Mouse (Mus musculus): ENCODE data around the gene Mrps17. TPM values are rescaled to one million over a fixed set of nuclear protein-coding genes. Genes with fewer than 3 reads are reported as not detected.

Mrps17 gene
- 134 and 139 TPM in 2 replicates for polyA plus RNA-seq (2015; fragmentation: Nextera tagmentation; extraction: Ambion mirVana)

DNA sequence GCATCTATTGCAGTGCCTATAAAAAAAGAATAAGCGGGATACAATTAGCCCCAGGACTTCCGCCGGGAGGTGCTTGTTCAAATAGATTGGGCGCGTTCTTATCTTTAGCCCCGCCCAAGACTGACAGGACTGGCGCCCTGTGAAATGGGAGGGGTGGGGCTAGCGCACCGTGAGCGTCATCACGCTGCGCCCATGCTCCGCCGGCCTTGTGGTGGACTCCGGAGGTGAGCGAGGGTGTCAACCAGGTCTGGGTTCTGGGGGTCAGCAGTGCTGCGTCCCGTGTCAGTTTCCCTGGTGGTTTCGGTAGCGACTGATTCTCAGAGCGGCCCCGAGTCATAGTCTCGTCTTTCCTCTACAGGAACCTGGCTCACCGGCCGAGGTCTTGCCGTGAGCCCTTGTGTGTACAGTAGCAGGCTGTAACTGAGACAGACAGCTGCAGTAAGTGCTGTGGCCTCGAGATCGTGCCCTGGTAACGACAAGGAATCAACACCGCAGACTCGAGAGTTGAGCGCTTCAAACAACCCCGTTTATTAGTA is at the start of gene Mrps17:
Gene Mrps17, plus strand, starts transcription at position 172 of the 536 bp plus-strand sequence.

DNA sequence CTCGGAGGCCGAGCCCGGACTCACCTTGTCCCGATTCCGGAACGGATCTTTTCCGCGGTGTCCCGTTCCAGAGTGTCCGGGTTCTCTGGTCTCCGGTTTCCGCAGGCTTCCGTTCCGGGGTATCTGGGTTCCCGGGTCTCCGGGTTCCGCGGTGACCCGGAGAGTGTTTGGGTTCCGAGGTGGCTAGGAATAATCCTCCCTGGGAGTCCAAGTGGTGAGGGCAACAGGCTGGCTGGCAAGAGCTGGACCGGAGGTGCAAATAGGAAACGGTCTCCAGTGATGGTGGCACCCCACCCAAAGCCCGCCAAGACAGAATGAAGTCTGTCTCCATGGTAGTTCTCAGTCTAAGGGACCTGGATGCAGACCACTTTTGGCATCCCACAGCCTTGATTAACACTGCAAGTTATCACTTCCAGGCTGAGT is 45.2 kb upstream of the Mrps17 start, which contains the start of gene Zfp11:
Gene Zfp11, minus strand, starts transcription at position 64 of the 423 bp plus-strand sequence.

DNA sequence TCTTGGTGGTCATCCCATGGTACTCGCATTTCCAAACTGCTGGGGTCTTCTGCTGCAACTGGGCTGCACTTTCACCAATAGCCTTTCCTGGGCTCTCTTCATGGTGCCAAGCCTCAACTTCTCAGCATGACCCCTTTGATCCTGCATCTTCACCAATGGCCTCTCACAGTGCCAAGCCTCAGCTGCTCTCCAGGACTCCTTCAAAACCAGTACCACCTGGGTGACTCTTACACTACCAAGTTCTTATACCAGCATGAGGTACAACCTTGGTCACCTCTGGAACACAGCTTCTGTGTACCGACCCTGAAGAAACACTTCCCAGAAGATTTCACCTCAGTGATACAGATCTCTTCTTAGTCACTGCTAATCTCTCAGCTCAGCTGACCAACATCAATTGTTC is 6.9 kb upstream of the Mrps17 start, which contains the start of gene Sept14:
Gene Sept14, minus strand, starts transcription at position 101 of the 400 bp plus-strand sequence.

DNA sequence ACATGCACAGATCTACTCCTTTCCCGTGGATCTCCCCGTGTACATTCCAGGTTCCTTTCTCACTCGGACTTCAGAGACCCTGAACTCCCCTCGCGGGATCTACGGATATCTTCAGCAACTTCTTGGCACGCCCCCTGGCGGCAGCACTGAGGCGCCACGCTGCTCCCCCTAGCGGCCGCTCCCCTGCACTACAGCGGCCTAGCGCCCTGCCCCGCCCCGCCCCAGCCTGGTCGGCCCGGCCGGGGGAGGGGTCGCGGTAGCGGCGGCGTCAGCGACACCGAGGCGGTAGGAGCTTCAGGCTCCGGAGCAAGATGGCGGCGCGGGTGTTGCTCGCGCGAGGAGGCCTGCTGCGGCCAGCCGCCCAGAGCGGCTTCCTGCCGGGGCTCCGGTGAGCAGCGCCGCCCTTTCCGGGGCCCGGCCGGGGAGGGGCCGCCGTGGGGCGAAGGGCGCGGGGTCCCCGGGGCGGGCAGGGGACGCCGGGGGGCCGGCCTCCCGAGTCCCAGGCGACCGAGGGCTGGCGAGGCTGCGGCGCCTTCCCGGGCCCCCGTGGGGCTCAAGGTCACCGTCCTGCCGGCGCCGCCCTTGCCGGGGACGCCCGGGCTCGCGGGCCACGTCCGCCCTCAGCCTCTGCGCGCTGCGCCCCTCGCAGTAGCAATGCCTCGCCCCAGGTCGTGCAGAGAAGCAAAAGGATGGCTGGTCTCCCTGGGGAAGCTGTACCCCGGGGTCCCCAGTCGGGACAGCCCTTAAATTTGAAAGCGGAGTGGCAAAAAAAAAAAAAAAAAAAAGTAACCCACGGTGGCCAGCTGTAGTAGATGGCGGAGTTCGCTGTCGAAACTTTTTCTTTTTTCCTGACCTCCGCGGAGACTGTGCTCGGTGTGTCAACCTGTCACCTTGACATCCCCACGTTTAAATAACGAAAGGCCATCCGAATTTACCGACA is 9.8 kb downstream of the Mrps17 start, which contains the start of gene Nipsnap2:
Gene Nipsnap2, plus strand, starts transcription at position 230 of the 940 bp plus-strand sequence.

Other genes starting within 250 kb of the Mrps17 start
- gene Sfswap, start 214.3 kb upstream of the Mrps17 start, polyA plus RNA-seq (2015; fragmentation: Nextera tagmentation; extraction: Ambion mirVana), result 27.0 and 30.6 TPM in 2 replicates
- 1.3 TPM in 2 replicates for gene Mmp17, start 131.3 kb upstream of the Mrps17 start, polyA plus RNA-seq (2015; fragmentation: Nextera tagmentation; extraction: Ambion mirVana)
- gene Zfp11, start 45.4 kb upstream of the Mrps17 start, polyA plus RNA-seq (2015; fragmentation: Nextera tagmentation; extraction: Ambion mirVana), result 0.93 and 1.3 TPM in 2 replicates
- not detected in 2 replicates for gene Sept14, start 7.0 kb upstream of the Mrps17 start, polyA plus RNA-seq (2015; fragmentation: Nextera tagmentation; extraction: Ambion mirVana)
- 64.8 and 73.6 TPM in 2 replicates for gene Nipsnap2, start 9.6 kb downstream of the Mrps17 start, polyA plus RNA-seq (2015; fragmentation: Nextera tagmentation; extraction: Ambion mirVana)
- gene Psph, start 72.0 kb downstream of the Mrps17 start, polyA plus RNA-seq (2015; fragmentation: Nextera tagmentation; extraction: Ambion mirVana), result 25.9 and 27.4 TPM in 2 replicates
- gene Sumf2, start 131.5 kb downstream of the Mrps17 start, polyA plus RNA-seq (2015; fragmentation: Nextera tagmentation; extraction: Ambion mirVana), result 18.0 and 19.4 TPM in 2 replicates
- 659 and 664 TPM in 2 replicates for gene Chchd2, start 172.0 kb downstream of the Mrps17 start, polyA plus RNA-seq (2015; fragmentation: Nextera tagmentation; extraction: Ambion mirVana)
- 1.3 and 2.1 TPM in 2 replicates for gene Zbed5, start 180.2 kb downstream of the Mrps17 start, polyA plus RNA-seq (2015; fragmentation: Nextera tagmentation; extraction: Ambion mirVana)
- gene Phkg1, start 183.1 kb downstream of the Mrps17 start, polyA plus RNA-seq (2015; fragmentation: Nextera tagmentation; extraction: Ambion mirVana), result 0.08 TPM in 1 of 2 replicates, not detected in the other
- gene Nupr1l, start 193.0 kb downstream of the Mrps17 start, polyA plus RNA-seq (2015; fragmentation: Nextera tagmentation; extraction: Ambion mirVana), result 1.6 and 1.8 TPM in 2 replicates
- gene Vkorc1l1, start 226.5 kb downstream of the Mrps17 start, polyA plus RNA-seq (2015; fragmentation: Nextera tagmentation; extraction: Ambion mirVana), result 23.7 and 27.3 TPM in 2 replicates

All from spleen, postnatal 0 days (tissue).